Mouse (Mus musculus): Measurements from ENCODE around the gene Triap1.
"Not testable (repeated sequence)": the region's sequence is repeated elsewhere in the genome, so short reads cannot be mapped to it uniquely, and the experiment has no call there.

The Triap1 gene

GRCm38 (mm10) chr5:115333626-115334025 lies 7.4 kb upstream of the Triap1 start:
- DNase-seq (ENCODE audit: low spot score): peak; percentile 41

- DNase-seq (ENCODE audit: low spot score): no peak
These were observed 1.0 kb upstream of the Triap1 start for GRCm38 (mm10) chr5:115340007-115340406.

- no peak for DNase-seq (ENCODE audit: low spot score)
These were observed 515 bp downstream of the Triap1 start for GRCm38 (mm10) chr5:115341314-115342165.

- peak; percentile 71 for DNase-seq (ENCODE audit: low spot score)
These were observed 6.5 kb downstream of the Triap1 start for GRCm38 (mm10) chr5:115347564-115347963.

- DNase-seq (ENCODE audit: low spot score): peak; percentile 98
These were observed 7.7 kb downstream of the Triap1 start, which contains the start of gene Cox6a1 for GRCm38 (mm10) chr5:115348546-115349224. Cox6a1 (minus strand) TSS chr5:115348981.

GRCm38 (mm10) chr5:115349225-115349555 lies 8.2 kb downstream of the Triap1 start:
- no peak for DNase-seq (ENCODE audit: low spot score)

GRCm38 (mm10) chr5:115351348-115351747 lies 10.3 kb downstream of the Triap1 start:
- DNase-seq (ENCODE audit: low spot score): no peak

- DNase-seq (ENCODE audit: low spot score): no peak
These were observed 14.0 kb downstream of the Triap1 start for GRCm38 (mm10) chr5:115355070-115355469.

GRCm38 (mm10) chr5:115358872-115359271 lies 17.8 kb downstream of the Triap1 start:
- DNase-seq (ENCODE audit: low spot score): peak; percentile 83

- DNase-seq (ENCODE audit: low spot score): no peak
These were observed 18.4 kb downstream of the Triap1 start for GRCm38 (mm10) chr5:115359438-115359837.

- DNase-seq (ENCODE audit: low spot score): peak; percentile 79
These were observed 18.9 kb downstream of the Triap1 start for GRCm38 (mm10) chr5:115359851-115360372.

- no peak for DNase-seq (ENCODE audit: low spot score)
These were observed 21.2 kb downstream of the Triap1 start for GRCm38 (mm10) chr5:115362216-115362615.

GRCm38 (mm10) chr5:115362819-115363714 lies 22.0 kb downstream of the Triap1 start:
- DNase-seq (ENCODE audit: low spot score): no peak

GRCm38 (mm10) chr5:115364782-115365181 lies 23.8 kb downstream of the Triap1 start:
- DNase-seq (ENCODE audit: low spot score): no peak

- DNase-seq (ENCODE audit: low spot score): no peak
These were observed 30.7 kb downstream of the Triap1 start for GRCm38 (mm10) chr5:115371736-115372135.

GRCm38 (mm10) chr5:115373441-115374203 lies 32.6 kb downstream of the Triap1 start:
- DNase-seq (ENCODE audit: low spot score): peak; percentile 49

GRCm38 (mm10) chr5:115374204-115374820 lies 33.3 kb downstream of the Triap1 start:
- DNase-seq (ENCODE audit: low spot score): no peak

GRCm38 (mm10) chr5:115375436-115375835 lies 34.4 kb downstream of the Triap1 start:
- no peak for DNase-seq (ENCODE audit: low spot score)

GRCm38 (mm10) chr5:115378882-115379281 lies 37.9 kb downstream of the Triap1 start:
- DNase-seq (ENCODE audit: low spot score): not testable (repeated sequence)

GRCm38 (mm10) chr5:115391935-115392334 lies 50.9 kb downstream of the Triap1 start:
- no peak for DNase-seq (ENCODE audit: low spot score)

GRCm38 (mm10) chr5:115392969-115393368 lies 51.9 kb downstream of the Triap1 start:
- DNase-seq (ENCODE audit: low spot score): no peak

Data from testis, postnatal 14 days (tissue).